Comparison of ENCODE assay signal across 27 mouse cellular contexts in genomic region chr15:101100996-101101395, GRCm38 (mm10). TPM values are rescaled to one million over a fixed set of nuclear protein-coding genes. Genes with fewer than 3 reads are reported as not detected.
DNase-seq lines count a peak whose midpoint lies in the region; ATAC-seq lines count a peak whose summit lies in the region.
"Had no signal": no experiment of that assay in that cellular context is flagged by ENCODE, and none has a peak within 500 bp of the region (broad histone marks: within the 10 kb centered on the region; RNA-seq: fewer than 3 reads in every experiment).

No protein-coding gene starts in this region.

- no peak for DNase-seq in hindbrain, embryonic 10.5 days (ENCODE audit: low spot score)
- peak; percentile 67 for DNase-seq in midbrain, embryonic 11.5 days (ENCODE audit: low spot score, missing footprints)
- DNase-seq in testis, postnatal 14 days (ENCODE audit: low spot score), result peak; percentile 73
- no peak for DNase-seq in testis, postnatal 10 days (ENCODE audit: low spot score)
- no peak for DNase-seq in embryonic facial prominence, embryonic 10.5 days (ENCODE audit: low spot score)
- DNase-seq: adrenal gland, adult 2 months; adrenal gland, adult 8-10 months; adrenal gland, postnatal 10 days; adrenal gland, postnatal 14 days; adrenal gland, postnatal 25 days; adrenal gland, postnatal 36 days; B cell, adult 2 months; cerebellum, adult 11 months; cerebellum, adult 11-12 months had no signal

- H3K27ac ChIP-seq in hindbrain, embryonic 10.5 days, result peak overlapping the region; percentile 64; the same call in 1 of the 2 replicates
- H3K27ac ChIP-seq in hindbrain, embryonic 16.5 days (ENCODE audit: low read depth, low read length), result no peak overlapping the region
- H3K27ac ChIP-seq in midbrain, embryonic 11.5 days (ENCODE audit: low read depth, low read length), result no peak overlapping the region
- H3K27ac ChIP-seq in midbrain, embryonic 16.5 days (ENCODE audit: low read length), result no peak overlapping the region
- 0 out of 2 replicates have a peak overlapping the region, but pooled peaks have one; percentile 15 for H3K27ac ChIP-seq in embryonic facial prominence, embryonic 10.5 days (replicated peaks)

- no peak overlapping the region for H3K9ac ChIP-seq in hindbrain, embryonic 16.5 days (ENCODE audit: low read depth, low read length)
- no peak overlapping the region for H3K9ac ChIP-seq in midbrain, embryonic 11.5 days (ENCODE audit: low read length)
- no peak overlapping the region for H3K9ac ChIP-seq in midbrain, embryonic 16.5 days (ENCODE audit: low read depth, low read length)

- peaks cover 26% of the 10 kb centered on the region for H3K27me3 ChIP-seq in hindbrain, embryonic 10.5 days (ENCODE audit: insufficient read depth, poor library complexity, severe bottlenecking)
- no peaks in the 10 kb centered on the region for H3K27me3 ChIP-seq in hindbrain, embryonic 16.5 days (replicated peaks; ENCODE audit: control insufficient read depth, insufficient read depth, low read length)
- peaks cover 2% of the 10 kb centered on the region; the same call in 1 of the 2 replicates for H3K27me3 ChIP-seq in midbrain, embryonic 11.5 days (ENCODE audit: control insufficient read depth, insufficient read depth, low read length)
- H3K27me3 ChIP-seq in midbrain, embryonic 16.5 days (ENCODE audit: control insufficient read depth, insufficient read depth, low read depth, low read length), result no peaks in the 10 kb centered on the region
- peaks cover 27% of the 10 kb centered on the region for H3K27me3 ChIP-seq in embryonic facial prominence, embryonic 10.5 days (replicated peaks; ENCODE audit: low read depth, poor library complexity, severe bottlenecking)
- H3K27me3 ChIP-seq: Patski had no signal

- peaks cover 75% of the 10 kb centered on the region for H3K4me1 ChIP-seq in hindbrain, embryonic 10.5 days (replicated peaks)
- peaks cover 8% of the 10 kb centered on the region for H3K4me1 ChIP-seq in hindbrain, embryonic 16.5 days (ENCODE audit: control insufficient read depth, insufficient read depth, low read depth, low read length)
- H3K4me1 ChIP-seq in midbrain, embryonic 11.5 days (ENCODE audit: control insufficient read depth, insufficient read depth, low read length), result peaks cover 9% of the 10 kb centered on the region
- H3K4me1 ChIP-seq in midbrain, embryonic 16.5 days (ENCODE audit: control insufficient read depth, insufficient read depth, low read length), result peaks cover 8% of the 10 kb centered on the region
- peaks cover 70% of the 10 kb centered on the region for H3K4me1 ChIP-seq in embryonic facial prominence, embryonic 10.5 days

- ATAC-seq in hindbrain, embryonic 16.5 days, result no peak
- ATAC-seq in midbrain, embryonic 11.5 days (ENCODE audit: low FRiP score), result no peak
- no peak for ATAC-seq in midbrain, embryonic 16.5 days
- no peak for ATAC-seq in erythroblast, adult 5-6 weeks (replicated peaks; ENCODE audit: low FRiP score, poor library complexity, severe bottlenecking)
- ATAC-seq: activated CD4-positive, CD25-positive, alpha-beta regulatory T cell, adult 4 months; CD4-positive, CD25-positive, alpha-beta regulatory T cell, adult 4 months; Patski had no signal

- H3K9me3 ChIP-seq in hindbrain, embryonic 10.5 days, result no peaks in the 10 kb centered on the region
- no peaks in the 10 kb centered on the region for H3K9me3 ChIP-seq in hindbrain, embryonic 16.5 days (ENCODE audit: control insufficient read depth, low read length)
- no peaks in the 10 kb centered on the region for H3K9me3 ChIP-seq in midbrain, embryonic 11.5 days (ENCODE audit: control insufficient read depth, low read length)
- no peaks in the 10 kb centered on the region for H3K9me3 ChIP-seq in midbrain, embryonic 16.5 days (replicated peaks; ENCODE audit: control insufficient read depth, low read length, poor library complexity, severe bottlenecking)
- no peaks in the 10 kb centered on the region for H3K9me3 ChIP-seq in embryonic facial prominence, embryonic 10.5 days

- H3K4me2 ChIP-seq in hindbrain, embryonic 16.5 days (ENCODE audit: low read length), result no peak overlapping the region
- H3K4me2 ChIP-seq in midbrain, embryonic 11.5 days, result no peak overlapping the region
- no peak overlapping the region for H3K4me2 ChIP-seq in midbrain, embryonic 16.5 days (ENCODE audit: low read length)

- no peaks in the 10 kb centered on the region for H3K36me3 ChIP-seq in hindbrain, embryonic 10.5 days
- no peaks in the 10 kb centered on the region for H3K36me3 ChIP-seq in hindbrain, embryonic 16.5 days (ENCODE audit: control insufficient read depth, insufficient read depth, low read length)
- H3K36me3 ChIP-seq in midbrain, embryonic 11.5 days (ENCODE audit: control insufficient read depth, insufficient read depth, low read length), result no peaks in the 10 kb centered on the region
- H3K36me3 ChIP-seq in midbrain, embryonic 16.5 days (ENCODE audit: control insufficient read depth, insufficient read depth, low read length), result no peaks in the 10 kb centered on the region
- no peaks in the 10 kb centered on the region for H3K36me3 ChIP-seq in embryonic facial prominence, embryonic 10.5 days (replicated peaks)
- H3K36me3 ChIP-seq: G1E had no signal

- WGBS in hindbrain, embryonic 10.5 days, result 80% methylated on average over 3 of the region's 3 CpGs
- 78% methylated on average over 3 of the region's 3 CpGs for WGBS in hindbrain, embryonic 16.5 days
- WGBS in midbrain, embryonic 11.5 days, result 78% methylated on average over 3 of the region's 3 CpGs
- WGBS in midbrain, embryonic 16.5 days, result 89% methylated on average over 3 of the region's 3 CpGs
- 76% methylated on average over 3 of the region's 3 CpGs for WGBS in embryonic facial prominence, embryonic 10.5 days

- H3K4me3 ChIP-seq in hindbrain, embryonic 10.5 days, result no peak overlapping the region
- no peak overlapping the region for H3K4me3 ChIP-seq in hindbrain, embryonic 16.5 days (ENCODE audit: low read length)
- no peak overlapping the region for H3K4me3 ChIP-seq in midbrain, embryonic 11.5 days (ENCODE audit: low read depth, low read length)
- H3K4me3 ChIP-seq in midbrain, embryonic 16.5 days (ENCODE audit: low read depth, low read length), result no peak overlapping the region
- no peak overlapping the region for H3K4me3 ChIP-seq in embryonic facial prominence, embryonic 10.5 days

RNA-seq across cellular contexts. Expression of gene Ankrd33, which starts 14.6 kb away (rescaled TPM):
- not detected in 2 replicates for polyA plus RNA-seq in hindbrain, embryonic 10.5 days (2016; fragmentation: Nextera tagmentation; extraction: Ambion mirVana)
- polyA plus RNA-seq in hindbrain, embryonic 16.5 days (2015; fragmentation: Nextera tagmentation; extraction: Ambion mirVana), result not detected in 2 replicates
- not detected in 2 replicates for polyA plus RNA-seq in midbrain, embryonic 11.5 days (2014; fragmentation: Nextera tagmentation; extraction: Ambion mirVana)
- not detected in 2 replicates for polyA plus RNA-seq in midbrain, embryonic 16.5 days (2015; fragmentation: Nextera tagmentation; extraction: Ambion mirVana)
- 0.10 TPM in 1 of 2 replicates, not detected in the other for polyA plus RNA-seq in embryonic facial prominence, embryonic 10.5 days (2016; fragmentation: Nextera tagmentation; extraction: Ambion mirVana)
- not detected in 2 replicates for total RNA-seq in erythroblast, adult 5-6 weeks (2015; ENCODE audit: low replicate concordance)
- total RNA-seq in erythroblast, adult 5-6 weeks (2017; ENCODE audit: low replicate concordance), result not detected in 2 replicates
- total RNA-seq: adrenal gland, postnatal 14 days; CH12.LX; ES-E14; G1E; MEL had no signal
- polyA plus RNA-seq: activated CD4-positive, CD25-positive, alpha-beta regulatory T cell, adult 4 months; brain, embryonic 14.5 days; C2C12; CD4-positive, CD25-positive, alpha-beta regulatory T cell, adult 4 months; G1E; Patski had no signal

RNA-seq across cellular contexts. Expression of gene Fignl2, which starts 22.6 kb away (rescaled TPM):
- 1.4 TPM in 2 replicates for polyA plus RNA-seq in hindbrain, embryonic 10.5 days (2016; fragmentation: Nextera tagmentation; extraction: Ambion mirVana)
- polyA plus RNA-seq in hindbrain, embryonic 16.5 days (2015; fragmentation: Nextera tagmentation; extraction: Ambion mirVana), result 0.06 and 0.09 TPM in 2 replicates
- 1.0 and 1.4 TPM in 2 replicates for polyA plus RNA-seq in midbrain, embryonic 11.5 days (2014; fragmentation: Nextera tagmentation; extraction: Ambion mirVana)
- polyA plus RNA-seq in midbrain, embryonic 16.5 days (2015; fragmentation: Nextera tagmentation; extraction: Ambion mirVana), result 0.04 TPM in 1 of 2 replicates, not detected in the other
- polyA plus RNA-seq in embryonic facial prominence, embryonic 10.5 days (2016; fragmentation: Nextera tagmentation; extraction: Ambion mirVana), result 1.2 and 1.7 TPM in 2 replicates
- not detected in 2 replicates for total RNA-seq in erythroblast, adult 5-6 weeks (2015; ENCODE audit: low replicate concordance)
- total RNA-seq in erythroblast, adult 5-6 weeks (2017; ENCODE audit: low replicate concordance), result not detected in 2 replicates
- total RNA-seq: CH12.LX, MEL had no signal
- polyA plus RNA-seq: activated CD4-positive, CD25-positive, alpha-beta regulatory T cell, adult 4 months; CD4-positive, CD25-positive, alpha-beta regulatory T cell, adult 4 months; G1E had no signal

RNA-seq across cellular contexts. Expression of gene Acvrl1, which starts 27.3 kb away (rescaled TPM):
- 8.7 and 10.8 TPM in 2 replicates for polyA plus RNA-seq in hindbrain, embryonic 10.5 days (2016; fragmentation: Nextera tagmentation; extraction: Ambion mirVana)
- 10.2 and 12.7 TPM in 2 replicates for polyA plus RNA-seq in hindbrain, embryonic 16.5 days (2015; fragmentation: Nextera tagmentation; extraction: Ambion mirVana)
- 4.2 and 5.0 TPM in 2 replicates for polyA plus RNA-seq in midbrain, embryonic 11.5 days (2014; fragmentation: Nextera tagmentation; extraction: Ambion mirVana)
- 8.0 and 10.6 TPM in 2 replicates for polyA plus RNA-seq in midbrain, embryonic 16.5 days (2015; fragmentation: Nextera tagmentation; extraction: Ambion mirVana)
- polyA plus RNA-seq in embryonic facial prominence, embryonic 10.5 days (2016; fragmentation: Nextera tagmentation; extraction: Ambion mirVana), result 10.3 and 10.6 TPM in 2 replicates
- 2.3 and 9.4 TPM in 2 replicates for total RNA-seq in erythroblast, adult 5-6 weeks (2015; ENCODE audit: low replicate concordance)
- total RNA-seq in erythroblast, adult 5-6 weeks (2017; ENCODE audit: low replicate concordance), result 2.3 and 3.8 TPM in 2 replicates
- polyA plus RNA-seq: Patski had no signal

RNA-seq across cellular contexts. Expression of gene Gm47841, which starts 53.8 kb away (rescaled TPM):
- polyA plus RNA-seq in hindbrain, embryonic 10.5 days (2016; fragmentation: Nextera tagmentation; extraction: Ambion mirVana), result not detected in 2 replicates
- polyA plus RNA-seq in hindbrain, embryonic 16.5 days (2015; fragmentation: Nextera tagmentation; extraction: Ambion mirVana), result not detected in 2 replicates
- not detected in 2 replicates for polyA plus RNA-seq in midbrain, embryonic 11.5 days (2014; fragmentation: Nextera tagmentation; extraction: Ambion mirVana)
- not detected in 2 replicates for polyA plus RNA-seq in midbrain, embryonic 16.5 days (2015; fragmentation: Nextera tagmentation; extraction: Ambion mirVana)
- polyA plus RNA-seq in embryonic facial prominence, embryonic 10.5 days (2016; fragmentation: Nextera tagmentation; extraction: Ambion mirVana), result not detected in 2 replicates
- not detected in 2 replicates for total RNA-seq in erythroblast, adult 5-6 weeks (2015; ENCODE audit: low replicate concordance)
- not detected in 2 replicates for total RNA-seq in erythroblast, adult 5-6 weeks (2017; ENCODE audit: low replicate concordance)
- total RNA-seq: adrenal gland, adult 18-20 months; adrenal gland, postnatal 14 days; adrenal gland, postnatal 25 days; CH12.LX; ES-E14; G1E; MEL had no signal
- polyA plus RNA-seq: activated CD4-positive, CD25-positive, alpha-beta regulatory T cell, adult 4 months; adrenal gland, adult 2 months; brain, embryonic 14.5 days; C2C12; CD4-positive, CD25-positive, alpha-beta regulatory T cell, adult 4 months; G1E had no signal

Comparison
In these comparisons a context has a peak if more than half of its experiments do, and no peak if none do; other contexts are left out.
1. DNase-seq: peak in midbrain, embryonic 11.5 days (single experiment) and testis, postnatal 14 days (single experiment); none in hindbrain, embryonic 10.5 days (single experiment), testis, postnatal 10 days (single experiment) and embryonic facial prominence, embryonic 10.5 days (single experiment).
2. H3K27ac ChIP-seq: peak in hindbrain, embryonic 10.5 days (single experiment) and embryonic facial prominence, embryonic 10.5 days (single experiment); none in hindbrain, embryonic 16.5 days (single experiment), midbrain, embryonic 11.5 days (single experiment) and midbrain, embryonic 16.5 days (single experiment).